Mouse (Mus musculus): ENCODE data around the gene Zmat1.
"Not testable (repeated sequence)": the region's sequence is repeated elsewhere in the genome, so short reads cannot be mapped to it uniquely, and the experiment has no call there.

Gene Zmat1

DNA sequence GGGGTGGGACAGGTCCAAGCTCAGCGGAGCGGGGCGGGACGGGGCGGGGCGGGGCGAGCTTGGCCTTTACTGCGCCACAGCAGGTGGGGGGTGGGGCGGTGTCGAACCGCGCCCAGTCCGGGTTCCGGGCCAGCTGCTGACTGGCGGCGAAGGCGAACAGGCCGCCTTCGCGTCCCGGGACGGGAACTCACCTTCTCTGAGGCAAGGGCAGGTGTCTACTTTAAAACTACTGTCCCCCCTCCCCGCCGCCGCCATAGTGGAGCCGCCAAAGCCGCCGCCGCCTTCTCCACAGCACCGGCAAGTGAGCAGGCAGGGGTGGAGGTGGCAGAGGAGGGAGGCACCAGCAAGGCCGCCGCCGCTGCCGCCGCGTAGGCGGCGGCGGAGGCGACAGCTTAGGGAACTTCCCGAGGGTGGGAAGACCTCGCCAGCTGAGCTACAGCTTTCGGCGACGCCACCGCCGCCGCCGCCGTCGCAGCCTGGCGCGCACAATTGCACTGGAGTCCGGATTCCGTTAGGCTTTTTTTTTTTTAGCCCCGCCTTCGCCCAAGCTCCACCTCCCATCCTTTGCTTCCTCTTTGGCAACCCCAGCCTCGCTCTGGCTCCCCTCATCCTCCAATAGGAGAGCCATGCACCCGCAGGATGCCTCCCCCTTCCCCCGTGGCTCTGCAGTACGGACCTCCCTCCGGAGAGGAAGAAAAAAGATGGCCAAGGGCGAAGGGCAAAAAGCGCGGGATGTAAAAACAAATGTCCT is at the start of gene Zmat1:
Gene Zmat1, minus strand, starts transcription at position 490 of the 751 bp plus-strand sequence.
- DNase-seq (ENCODE audit: low spot score in 2 of 2): peak; percentile 73 to 89

DNA sequence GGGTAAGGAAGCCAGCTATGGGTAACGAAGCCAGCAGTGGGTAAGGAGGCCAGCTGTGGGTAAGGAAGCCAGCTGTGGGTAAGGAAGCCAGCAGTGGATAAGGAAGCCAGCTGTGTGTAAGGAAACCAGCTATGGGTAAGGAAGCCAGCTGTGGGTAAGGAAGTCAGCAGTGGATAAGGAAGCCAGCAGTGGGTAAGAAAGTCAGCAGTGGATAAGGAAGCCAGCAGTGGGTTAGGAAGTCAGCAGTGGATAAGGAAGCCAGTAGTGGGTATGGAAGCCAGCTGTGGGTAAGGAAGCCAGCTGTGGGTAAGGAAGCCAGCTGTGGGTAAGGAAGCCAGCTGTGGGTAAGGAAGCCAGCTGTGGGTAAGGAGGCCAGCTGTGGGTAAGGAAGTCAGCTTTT is 44.9 kb upstream of the Zmat1 start:
- not testable (repeated sequence) for DNase-seq (ENCODE audit: low spot score in 2 of 2)

DNA sequence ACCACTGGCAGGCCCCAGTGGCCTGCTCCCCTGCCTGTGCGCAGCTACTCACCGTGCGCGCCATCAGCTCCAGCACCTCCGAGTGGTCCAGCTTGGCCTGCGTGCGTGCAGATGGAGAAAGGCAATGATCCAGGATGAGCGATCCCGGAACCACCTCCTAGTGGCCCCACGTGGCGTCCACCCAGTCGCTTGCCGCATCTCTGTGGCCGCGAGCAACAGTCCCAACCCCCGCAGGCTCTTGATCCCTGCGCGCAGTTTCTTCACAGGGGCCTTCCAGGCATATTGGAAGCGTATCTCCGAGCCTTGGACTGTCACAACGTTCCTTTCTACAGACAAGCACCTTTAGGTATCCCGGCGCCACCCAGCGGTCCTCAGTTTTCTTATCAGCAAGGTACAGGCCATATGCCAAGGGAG is 27.0 kb upstream of the Zmat1 start:
- DNase-seq (ENCODE audit: low spot score in 2 of 2): no peak

DNA sequence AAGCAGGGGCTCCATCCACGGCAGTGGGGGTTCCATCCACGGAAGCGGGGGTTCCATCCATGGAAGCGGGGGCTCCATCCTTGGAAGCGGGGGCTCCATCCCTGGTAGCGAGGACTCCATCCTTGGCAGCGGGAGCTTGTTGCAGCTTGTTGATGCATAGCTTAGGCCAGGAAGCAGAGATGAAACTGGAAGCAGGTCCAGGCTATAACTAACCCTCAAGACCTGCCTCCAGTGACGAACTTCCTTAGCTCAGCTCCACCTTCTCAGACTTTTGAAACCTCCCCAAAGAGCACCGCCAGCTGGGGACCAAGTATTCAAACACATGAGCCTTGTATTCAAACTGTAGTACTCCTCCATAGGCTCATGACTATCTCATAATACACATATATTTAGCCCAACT is 16.1 kb upstream of the Zmat1 start:
- no peak for DNase-seq (ENCODE audit: low spot score in 2 of 2)

DNA sequence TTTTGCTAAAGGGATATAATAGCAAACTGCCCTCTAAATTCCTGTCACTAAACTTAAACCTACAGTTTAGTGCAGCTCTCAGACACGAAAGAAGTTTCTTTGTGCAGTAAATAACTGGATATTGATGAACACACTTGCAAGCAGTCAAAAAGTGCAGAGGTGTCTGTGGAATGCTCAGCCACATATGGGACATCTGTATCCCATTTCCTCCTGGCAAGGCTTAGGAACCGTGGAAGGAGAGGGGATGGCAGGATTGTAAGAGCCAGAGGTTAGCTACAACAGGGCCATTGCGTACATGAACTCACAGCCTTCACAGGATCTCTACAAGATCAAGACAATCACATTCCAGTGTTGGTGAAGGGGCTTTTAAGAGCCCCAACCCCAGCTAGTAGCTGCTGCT is 2.4 kb upstream of the Zmat1 start:
- DNase-seq (ENCODE audit: low spot score in 2 of 2): no peak

DNA sequence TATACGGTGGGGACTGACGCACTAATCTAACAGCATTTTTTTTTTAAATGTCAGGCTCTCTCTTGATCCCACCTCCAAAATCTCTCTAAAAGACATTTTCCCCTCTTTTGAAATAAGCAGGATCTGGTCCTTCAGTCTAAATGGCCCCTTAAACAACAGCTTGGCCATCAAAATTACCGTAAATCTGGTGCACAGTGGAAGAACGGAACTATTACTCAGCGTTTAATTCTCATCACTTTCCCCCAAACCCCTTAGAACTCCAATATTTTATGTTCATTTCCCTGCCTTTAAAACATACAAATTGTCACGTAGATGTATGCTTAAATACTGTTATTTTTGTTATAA is 434 bp upstream of the Zmat1 start:
- no peak for DNase-seq (ENCODE audit: low spot score in 2 of 2)

DNA sequence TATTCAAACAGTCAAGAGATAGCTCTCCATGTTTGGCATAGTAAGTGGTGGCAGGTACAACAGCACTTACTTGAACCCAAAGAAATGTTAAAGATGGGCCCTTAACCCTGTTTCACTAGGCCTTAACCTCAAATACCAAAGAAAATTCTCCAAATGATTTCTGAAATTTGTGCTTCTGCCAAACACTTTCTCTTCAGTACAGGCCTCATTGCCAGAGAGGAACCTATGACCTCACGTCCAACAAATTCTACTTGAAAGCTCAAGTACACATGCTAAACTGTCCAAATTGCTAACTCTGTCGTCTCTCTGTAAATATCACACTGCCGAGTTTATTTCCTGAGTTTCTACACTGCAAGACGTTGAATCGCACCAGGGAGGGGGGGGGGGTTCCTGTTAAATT is 988 bp downstream of the Zmat1 start:
- DNase-seq (ENCODE audit: low spot score in 2 of 2): no peak

DNA sequence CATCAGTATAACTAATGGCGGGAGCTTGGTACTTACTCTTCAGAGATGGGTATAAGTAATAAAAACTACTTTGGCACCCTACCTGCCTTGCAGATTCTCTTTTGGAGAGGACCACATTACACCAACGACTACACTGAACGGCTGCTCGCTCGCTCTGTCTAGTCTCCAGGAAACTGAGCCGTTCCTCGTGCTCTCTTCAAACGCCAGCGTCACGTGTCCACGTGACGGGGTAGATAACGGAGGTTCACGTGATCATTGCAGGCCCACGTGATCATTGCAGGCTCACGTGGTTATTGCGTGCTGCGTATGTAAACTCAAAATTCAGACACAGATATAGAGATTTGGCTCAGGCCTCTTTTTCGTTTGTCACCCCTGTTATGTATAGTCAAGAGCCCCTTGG is 44.5 kb downstream of the Zmat1 start, which contains the start of gene Nxf2:
Gene Nxf2, minus strand, starts transcription at position 209 of the 400 bp plus-strand sequence.
- DNase-seq (ENCODE audit: low spot score in 2 of 2): no peak

DNA sequence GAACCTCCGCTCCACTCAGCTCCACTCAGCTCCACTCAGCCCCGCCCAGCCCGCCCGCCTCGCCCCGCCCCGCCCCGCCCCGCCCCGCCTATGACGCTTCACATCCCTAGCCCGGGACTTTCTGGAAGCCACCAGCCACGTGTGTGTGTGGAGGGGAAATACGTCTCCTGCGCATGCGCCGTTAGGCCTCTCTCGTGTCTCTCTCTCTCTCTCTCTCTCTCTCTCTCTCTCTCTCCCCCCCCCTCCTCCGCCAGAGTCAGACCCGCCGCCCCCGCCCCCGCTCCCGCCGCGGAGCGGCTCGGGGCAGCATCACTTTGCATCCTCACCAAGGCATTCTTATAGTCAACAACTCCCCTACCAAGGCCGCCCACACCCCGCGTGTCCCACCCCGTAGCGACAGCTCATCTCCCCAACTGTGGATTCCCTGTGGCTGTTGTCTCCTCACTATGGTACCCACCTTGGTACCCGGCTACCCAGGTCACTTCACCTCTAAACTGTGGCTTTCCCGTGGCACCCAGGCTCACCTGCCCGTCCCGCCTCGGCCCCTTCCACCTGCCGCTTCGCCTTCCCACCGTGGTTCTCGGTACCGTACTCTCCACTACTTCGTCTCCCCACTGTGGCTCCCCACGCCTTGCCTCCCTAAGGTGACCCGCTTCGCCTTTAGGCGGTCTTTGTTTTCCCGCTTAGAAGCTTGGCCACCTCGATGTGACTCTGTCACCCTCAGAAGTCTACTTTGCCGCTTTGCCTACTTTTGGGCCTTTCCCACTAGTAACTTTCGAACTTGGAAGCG is 45.5 kb downstream of the Zmat1 start:
- peak; percentile 1 to 13 for DNase-seq (ENCODE audit: low spot score in 2 of 2)

DNA sequence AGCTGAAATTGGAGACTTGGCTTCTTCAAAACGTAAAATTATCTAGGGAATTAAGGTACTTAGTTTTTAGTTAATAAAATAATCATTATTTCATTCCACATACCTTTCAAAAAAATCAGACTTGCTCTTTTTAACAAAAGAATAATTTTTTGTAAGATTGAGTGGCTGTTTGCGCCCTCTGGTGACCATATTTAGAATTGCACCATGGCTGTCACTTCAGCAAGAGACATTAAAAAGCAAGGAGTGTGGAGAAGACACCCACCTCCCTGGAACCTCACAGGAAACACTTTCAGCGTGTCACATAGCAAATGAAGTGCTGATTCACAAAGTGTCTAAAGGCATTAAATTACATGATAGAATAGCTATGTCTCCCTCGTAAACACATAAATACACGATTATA is 78.6 kb downstream of the Zmat1 start:
- peak in 1 of 2 experiments; percentile 3 for DNase-seq (ENCODE audit: low spot score in 2 of 2)

DNA sequence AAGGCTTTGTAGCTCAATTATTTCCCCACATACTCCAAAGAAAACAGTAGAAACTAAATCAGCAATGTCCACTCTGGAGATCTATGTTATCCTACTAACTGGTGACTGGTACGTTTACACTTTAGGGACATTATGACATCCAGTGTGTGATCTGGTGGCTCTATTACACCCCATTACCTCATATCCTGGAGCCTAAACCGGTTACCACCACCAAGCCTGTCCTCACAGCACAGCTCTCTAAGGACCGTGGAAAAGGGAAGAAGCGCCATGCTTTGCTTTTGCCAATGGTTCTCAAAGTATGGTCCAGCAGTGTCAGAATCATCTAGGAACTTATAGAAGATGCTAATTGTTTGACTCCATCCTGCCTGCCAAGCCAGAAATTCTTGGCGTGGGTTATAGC is 79.1 kb downstream of the Zmat1 start:
- DNase-seq (ENCODE audit: low spot score in 2 of 2): no peak

DNA sequence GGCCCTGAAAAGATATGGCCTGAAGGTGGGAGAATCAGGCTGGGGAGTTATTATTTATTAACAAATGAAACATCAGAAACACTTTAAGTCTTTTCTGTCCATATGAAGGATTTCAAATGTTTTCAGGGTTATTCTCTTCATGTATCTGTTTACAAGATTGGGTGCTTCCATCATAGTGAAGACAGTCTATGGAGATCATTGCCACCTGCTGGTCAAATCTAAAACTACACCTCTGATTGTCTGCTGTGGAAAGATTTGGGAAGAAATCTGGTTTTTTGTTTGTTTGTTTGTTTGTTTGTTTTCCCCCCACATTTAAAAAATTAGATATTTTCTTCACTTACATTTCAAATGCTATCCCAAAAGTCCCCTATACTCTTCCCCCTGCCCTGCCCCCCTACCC is 84.0 kb downstream of the Zmat1 start:
- no peak for DNase-seq (ENCODE audit: low spot score in 2 of 2)

DNA sequence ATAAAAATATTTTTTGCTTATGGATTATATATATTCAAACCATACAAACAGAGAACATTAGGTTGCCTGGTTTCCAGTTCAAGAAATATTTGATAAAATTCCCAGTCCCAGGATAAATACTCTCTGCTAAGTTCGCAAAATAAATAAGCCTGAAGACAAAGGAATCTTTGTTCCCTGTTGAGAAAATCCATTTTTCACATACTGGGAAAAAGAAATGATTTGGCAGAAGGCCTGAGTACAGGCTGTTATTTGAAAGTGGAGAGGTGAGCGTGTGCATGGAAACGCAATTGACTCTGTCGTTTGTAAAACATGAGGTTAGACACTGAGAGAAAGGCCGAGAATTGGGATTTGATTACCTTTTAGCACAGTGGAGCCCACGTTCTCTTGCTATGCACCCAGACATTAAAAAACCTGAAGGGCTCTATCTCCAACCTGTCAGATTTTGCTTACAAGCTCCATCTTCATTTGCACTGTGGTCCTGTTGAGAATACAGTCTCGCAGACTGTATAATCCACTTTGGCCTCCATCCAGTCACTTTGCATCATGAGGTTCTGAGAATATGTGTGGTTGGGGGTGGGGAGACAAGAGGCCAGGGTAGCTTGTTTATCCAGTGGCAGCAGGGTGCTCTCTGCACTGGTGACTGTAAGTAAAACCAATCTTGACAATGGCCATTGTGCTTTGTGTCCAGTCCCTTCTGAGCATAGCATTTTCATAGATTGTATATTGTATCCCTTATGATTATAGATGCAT is 85.2 kb downstream of the Zmat1 start:
- DNase-seq (ENCODE audit: low spot score in 2 of 2): no peak
